Mouse (Mus musculus) forebrain, embryonic 11.5 days (tissue): ENCODE measurements around the gene Fuk. TPM values are rescaled to one million over a fixed set of nuclear protein-coding genes. Genes with fewer than 3 reads are reported as not detected.
"Not testable (repeated sequence)": the region's sequence is repeated elsewhere in the genome, so short reads cannot be mapped to it uniquely, and the experiment has no call there.

Experiments used
- ATAC-seq: fragments of 200-750 bp; cut with Nextera tagmentation; replicated peaks from 2 replicates; pipeline ENCODE4 v1.8.0; 2017; ENCODE audit warnings: moderate TSS enrichment; ENCODE audit not compliant: low FRiP score
- DNase-seq: peaks from one replicate; pipeline ENCODE4 v3.0.0-alpha.2; 2017; ENCODE audit warnings: low spot score
- H3K27ac ChIP-seq: fragments of 300-500 bp; sonication (generic); 2 replicates; pipeline ENCODE4 v1.5.1; 2014; ENCODE audit warnings: low read depth, low read length
- H3K27me3 ChIP-seq: fragments of 300-500 bp; sonication (generic); 2 replicates; pipeline ENCODE4 v1.6.1; 2014; ENCODE audit warnings: mild to moderate bottlenecking, low read length, mixed read lengths; ENCODE audit not compliant: control insufficient read depth, insufficient read depth
- H3K36me3 ChIP-seq: fragments of 300-500 bp; sonication (generic); 2 replicates; pipeline ENCODE4 v1.6.1; 2014; ENCODE audit warnings: mild to moderate bottlenecking, low read length, moderate library complexity, mixed read lengths; ENCODE audit not compliant: control insufficient read depth, insufficient read depth
- H3K4me1 ChIP-seq: fragments of 300-500 bp; sonication (generic); replicated peaks from 2 replicates; pipeline ENCODE4 v1.6.1; 2014; ENCODE audit warnings: low read length, mixed read lengths; ENCODE audit not compliant: control insufficient read depth, insufficient read depth
- H3K4me2 ChIP-seq: fragments of 300-500 bp; sonication (generic); 2 replicates; pipeline ENCODE4 v1.6.1; 2014; ENCODE audit warnings: low read depth, mild to moderate bottlenecking, low read length, moderate library complexity, mixed read lengths; ENCODE audit not compliant: severe bottlenecking
- H3K4me3 ChIP-seq: fragments of 300-500 bp; sonication (generic); 2 replicates; pipeline ENCODE4 v1.5.1; 2014; ENCODE audit warnings: low read depth, low read length
- H3K9ac ChIP-seq: fragments of 300-500 bp; sonication (generic); 2 replicates; pipeline ENCODE4 v1.6.1; 2014; ENCODE audit warnings: low read length
- H3K9me3 ChIP-seq: fragments of 300-500 bp; sonication (generic); 2 replicates; pipeline ENCODE4 v1.6.1; 2016; ENCODE audit warnings: low read length, mixed read lengths; ENCODE audit not compliant: control insufficient read depth
- WGBS: fragments of 180-500 bp; shearing (Covaris S2); extraction: QIAGEN DNeasy Blood & Tissue Kit; methylation state at CpG from one replicate; pipeline ENCODE4 v1.1.7; 2014; 5-methylcytosine and 5-hydroxymethylcytosine counted together
- polyA plus RNA-seq: library from polyadenylated mRNA; unstranded; fragments of >200 nt; fragmentation: Nextera tagmentation; extraction: Ambion mirVana; gene quantifications from 2 replicates; pipeline ENCODE4 v1.2.1, GENCODE M21; 2014

Fuk gene
- polyA plus RNA-seq, 1 experiment from 2014 or later = 11.1 TPM

GRCm38 (mm10) chr8:110881741-110882310 is 20.5 kb downstream of the Fuk start:
- DNase-seq (no peak), ATAC-seq (no peak)
- no peak overlapping the region for H3K4me3 ChIP-seq
- no peak overlapping the region for H3K9ac ChIP-seq
- H3K27ac ChIP-seq = no peak overlapping the region
- 94% methylated on average over 10 of the region's 10 CpGs for WGBS
- no peak overlapping the region for H3K4me2 ChIP-seq
- H3K27me3 ChIP-seq = no peaks in the 10 kb centered on the region
- H3K9me3 ChIP-seq = no peaks in the 10 kb centered on the region
- H3K4me1 ChIP-seq = no peaks in the 10 kb centered on the region
- peaks cover 16% of the 10 kb centered on the region for H3K36me3 ChIP-seq

- DNase-seq (no peak), ATAC-seq (no peak)
- no peak overlapping the region for H3K27ac ChIP-seq
- no peaks in the 10 kb centered on the region for H3K27me3 ChIP-seq
- no peak overlapping the region for H3K4me2 ChIP-seq
- H3K9ac ChIP-seq = no peak overlapping the region
- H3K4me1 ChIP-seq = no peaks in the 10 kb centered on the region
- peaks cover 22% of the 10 kb centered on the region for H3K36me3 ChIP-seq
- 85% methylated on average over 4 of the region's 4 CpGs for WGBS
- H3K9me3 ChIP-seq = no peaks in the 10 kb centered on the region
- no peak overlapping the region for H3K4me3 ChIP-seq
These were observed 24.4 kb downstream of the Fuk start for GRCm38 (mm10) chr8:110877862-110878261.

- Histone ChIP-seq H3K4me3 (no peak overlapping the region), H3K9ac (no peak overlapping the region), H3K27me3 (no peaks in the 10 kb centered on the region), H3K27ac (no peak overlapping the region), H3K4me2 (no peak overlapping the region), H3K36me3 (peaks cover 6% of the 10 kb centered on the region), H3K4me1 (no peaks in the 10 kb centered on the region), H3K9me3 (no peaks in the 10 kb centered on the region)
- DNase-seq (no peak), ATAC-seq (no peak)
- WGBS = 93% methylated on average over 2 of the region's 2 CpGs
These were observed 31.8 kb downstream of the Fuk start for GRCm38 (mm10) chr8:110870501-110870900.

GRCm38 (mm10) chr8:110861347-110862025 is 40.8 kb downstream of the Fuk start:
- H3K4me2 ChIP-seq, ATAC-seq, H3K9me3 ChIP-seq, H3K4me1 ChIP-seq, H3K9ac ChIP-seq, H3K4me3 ChIP-seq, H3K27me3 ChIP-seq, DNase-seq, H3K36me3 ChIP-seq, H3K27ac ChIP-seq: not testable (repeated sequence)
- WGBS = 97% methylated on average over 7 of the region's 7 CpGs

- Histone ChIP-seq H3K4me1 (no peaks in the 10 kb centered on the region), H3K27me3 (no peaks in the 10 kb centered on the region), H3K36me3 (no peaks in the 10 kb centered on the region; the same call in 1 of the 2 replicates), H3K4me2 (no peak overlapping the region), H3K27ac (no peak overlapping the region), H3K9me3 (no peaks in the 10 kb centered on the region), H3K9ac (no peak overlapping the region), H3K4me3 (no peak overlapping the region)
- WGBS = 91% methylated on average over 7 of the region's 7 CpGs
- no peak for ATAC-seq
- no peak for DNase-seq
These were observed 42.4 kb downstream of the Fuk start for GRCm38 (mm10) chr8:110859651-110860501.

- H3K27me3 ChIP-seq = no peaks in the 10 kb centered on the region
- H3K27ac ChIP-seq = no peak overlapping the region
- no peak overlapping the region for H3K4me3 ChIP-seq
- H3K36me3 ChIP-seq = peaks cover 11% of the 10 kb centered on the region; the same call in 1 of the 2 replicates
- no peaks in the 10 kb centered on the region for H3K9me3 ChIP-seq
- ATAC-seq (no peak), DNase-seq (no peak)
- WGBS = 93% methylated on average over 4 of the region's 5 CpGs
- no peak overlapping the region for H3K9ac ChIP-seq
- no peak overlapping the region for H3K4me2 ChIP-seq
- H3K4me1 ChIP-seq = no peaks in the 10 kb centered on the region
These were observed 45.4 kb downstream of the Fuk start for GRCm38 (mm10) chr8:110856760-110857461.

- not testable (repeated sequence) for H3K9me3 ChIP-seq, H3K27me3 ChIP-seq, H3K4me1 ChIP-seq, H3K4me2 ChIP-seq, DNase-seq, H3K27ac ChIP-seq, H3K9ac ChIP-seq, H3K4me3 ChIP-seq, ATAC-seq
- over 99% methylated on average over 3 of the region's 4 CpGs for WGBS
- peaks cover 14% of the 10 kb centered on the region; the same call in 1 of the 2 replicates for H3K36me3 ChIP-seq
These were observed 46.2 kb downstream of the Fuk start for GRCm38 (mm10) chr8:110856073-110856472.

GRCm38 (mm10) chr8:110851186-110851585 is 51.1 kb downstream of the Fuk start:
- no peak overlapping the region for H3K4me2 ChIP-seq
- no peak overlapping the region for H3K9ac ChIP-seq
- DNase-seq = no peak
- H3K4me3 ChIP-seq = no peak overlapping the region
- H3K27me3 ChIP-seq = no peaks in the 10 kb centered on the region
- H3K27ac ChIP-seq = no peak overlapping the region
- H3K9me3 ChIP-seq = no peaks in the 10 kb centered on the region
- H3K36me3 ChIP-seq = peaks cover 14% of the 10 kb centered on the region; the same call in 1 of the 2 replicates
- peaks cover 3% of the 10 kb centered on the region; the same call in 1 of the 2 replicates for H3K4me1 ChIP-seq
- no peak for ATAC-seq
- 92% methylated on average over 10 of the region's 10 CpGs for WGBS
